Mouse (Mus musculus) bone marrow, adult 2 months (tissue): ENCODE measurements around the gene Ms4a8a.

Experiments used
- CTCF ChIP-seq: fragments of 200-500 bp; IDR thresholded peaks from 2 replicates; pipeline ENCODE4 v1.5.1; 2011; ENCODE audit warnings: low read length, control low read depth; ENCODE audit not compliant: control insufficient read depth, insufficient read depth
- POLR2A ChIP-seq: fragments of 200-500 bp; IDR thresholded peaks from 2 replicates; pipeline ENCODE4 v1.6.1; 2011; ENCODE audit warnings: low read depth, mild to moderate bottlenecking, control low read depth, low read length, borderline replicate concordance; ENCODE audit not compliant: control insufficient read depth

- TF ChIP-seq POLR2A, result no peak
- no peak for TF ChIP-seq CTCF
Measured at GRCm38 (mm10) chr19:11107746-11108145, 26.8 kb upstream of the Ms4a8a start.
